ENCODE assay signal across 11 mouse cellular contexts in the genomic region with DNA sequence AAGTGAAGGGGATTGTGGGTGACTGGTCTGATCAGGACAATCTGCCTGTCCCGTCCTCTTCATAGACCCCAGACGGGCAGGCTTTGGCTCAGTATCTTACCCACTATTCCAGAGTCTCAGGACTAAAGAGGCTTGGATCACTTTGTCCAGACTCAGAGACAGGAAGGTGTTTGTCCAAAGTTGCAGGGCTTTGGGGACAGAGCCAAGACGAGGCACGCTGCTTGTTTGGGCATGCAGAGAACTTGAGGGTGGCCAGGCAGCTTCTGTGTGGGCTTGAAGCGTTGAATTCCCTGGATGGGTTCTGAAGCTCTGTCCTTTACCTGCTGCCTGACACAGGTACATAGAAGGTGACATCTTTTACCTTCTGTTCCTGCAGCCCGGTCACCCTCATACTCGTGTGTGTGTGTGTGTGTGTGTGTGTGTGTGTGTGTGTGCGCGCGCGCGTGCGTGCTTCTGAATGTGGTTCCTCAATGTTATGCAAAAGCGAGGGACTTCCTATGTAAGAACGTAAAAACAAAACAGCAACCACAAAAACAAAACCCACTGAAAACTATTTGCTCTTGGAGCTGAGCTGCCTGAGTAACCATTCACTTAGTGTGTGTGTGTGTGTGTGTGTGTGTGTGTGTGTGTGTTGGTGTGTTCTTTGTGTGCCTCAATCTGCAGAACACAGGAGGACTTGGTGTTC. TPM values are rescaled to one million over a fixed set of nuclear protein-coding genes. Genes with fewer than 3 reads are reported as not detected.
A peak's percentile ranks its signal among the peaks of the same experiment; 100 is the strongest.
DNase-seq lines count a peak whose midpoint lies in the region; ATAC-seq lines count a peak whose summit lies in the region.
"Had no signal": no experiment of that assay in that cellular context is flagged by ENCODE, and none has a peak within 500 bp of the region (broad histone marks: within the 10 kb centered on the region; RNA-seq: fewer than 3 reads in every experiment).

No protein-coding gene starts in this region.

- no peaks in the 10 kb centered on the region for H3K9me3 ChIP-seq in neural tube, embryonic 13.5 days
- H3K9me3 ChIP-seq in embryonic facial prominence, embryonic 14.5 days (ENCODE audit: control insufficient read depth, low read length) = no peaks in the 10 kb centered on the region
- H3K9me3 ChIP-seq: liver, embryonic 13.5 days had no signal

- no peak overlapping the region for H3K4me3 ChIP-seq in neural tube, embryonic 13.5 days
- H3K4me3 ChIP-seq in embryonic facial prominence, embryonic 14.5 days (ENCODE audit: low read depth, low read length) = no peak overlapping the region
- H3K4me3 ChIP-seq: liver, embryonic 13.5 days had no signal

- peak overlapping the region; percentile 83 for H3K27ac ChIP-seq in neural tube, embryonic 13.5 days (replicated peaks)
- no peak overlapping the region for H3K27ac ChIP-seq in embryonic facial prominence, embryonic 14.5 days (replicated peaks; ENCODE audit: low read depth, low read length)
- H3K27ac ChIP-seq: liver, embryonic 13.5 days had no signal

- DNase-seq in CD4-positive, CD25-positive, alpha-beta regulatory T cell, adult 2 months (ENCODE audit: low read depth, low spot score) = peak; percentile 47
- no peak for DNase-seq in neural tube, embryonic 10.5 days (ENCODE audit: extremely low spot score, low spot score)
- DNase-seq in embryonic facial prominence, embryonic 14.5 days (ENCODE audit: low spot score) = peak; percentile 29
- no peak for DNase-seq in kidney, adult 8-10 months
- no peak for DNase-seq in adrenal gland, postnatal 10 days
- DNase-seq: kidney, postnatal 14 days; liver, embryonic 13.5 days; retina, postnatal 1 day had no signal

- H3K9ac ChIP-seq in neural tube, embryonic 13.5 days = no peak overlapping the region
- no peak overlapping the region for H3K9ac ChIP-seq in embryonic facial prominence, embryonic 14.5 days (ENCODE audit: low read depth, low read length)
- H3K9ac ChIP-seq: liver, embryonic 13.5 days had no signal

- ATAC-seq in CD4-positive, CD25-positive, alpha-beta regulatory T cell, adult 4 months = no peak
- ATAC-seq in neural tube, embryonic 13.5 days (ENCODE audit: low read depth) = no peak
- no peak for ATAC-seq in embryonic facial prominence, embryonic 14.5 days (ENCODE audit: low read depth)
- ATAC-seq in monocyte, adult 5-6 weeks (replicated peaks; ENCODE audit: insufficient number of reproducible peaks, low FRiP score, low TSS enrichment, poor library complexity, severe bottlenecking) = 0 out of 2 replicates have a peak, but pooled peaks have one; percentile 7

- peaks cover 10% of the 10 kb centered on the region; the same call in 1 of the 2 replicates for H3K36me3 ChIP-seq in neural tube, embryonic 13.5 days
- H3K36me3 ChIP-seq in embryonic facial prominence, embryonic 14.5 days (ENCODE audit: control insufficient read depth, insufficient read depth, low read length) = no peaks in the 10 kb centered on the region
- H3K36me3 ChIP-seq: liver, embryonic 13.5 days had no signal

- no peaks in the 10 kb centered on the region for H3K27me3 ChIP-seq in neural tube, embryonic 13.5 days
- no peaks in the 10 kb centered on the region for H3K27me3 ChIP-seq in embryonic facial prominence, embryonic 14.5 days (replicated peaks; ENCODE audit: control insufficient read depth, insufficient read depth, low read length)
- H3K27me3 ChIP-seq: liver, embryonic 13.5 days had no signal

- peaks cover 40% of the 10 kb centered on the region for H3K4me1 ChIP-seq in neural tube, embryonic 13.5 days (replicated peaks)
- H3K4me1 ChIP-seq in embryonic facial prominence, embryonic 14.5 days (ENCODE audit: control insufficient read depth, insufficient read depth, low read length) = peaks cover 14% of the 10 kb centered on the region
- H3K4me1 ChIP-seq: liver, embryonic 13.5 days had no signal

- WGBS in neural tube, embryonic 13.5 days = 89% methylated on average over 15 of the region's 15 CpGs
- 83% methylated on average over 15 of the region's 15 CpGs for WGBS in embryonic facial prominence, embryonic 14.5 days

- H3K4me2 ChIP-seq in neural tube, embryonic 13.5 days = no peak overlapping the region
- no peak overlapping the region for H3K4me2 ChIP-seq in embryonic facial prominence, embryonic 14.5 days (ENCODE audit: low read depth, low read length)
- H3K4me2 ChIP-seq: liver, embryonic 13.5 days had no signal

RNA-seq across cellular contexts. Expression of a gene that starts 24.8 kb away (rescaled TPM):
- polyA plus RNA-seq in CD4-positive, CD25-positive, alpha-beta regulatory T cell, adult 4 months (2017; shearing (Covaris generic)) = not detected
- polyA plus RNA-seq in neural tube, embryonic 13.5 days (2015; fragmentation: Nextera tagmentation; extraction: Ambion mirVana) = 2.9 TPM in 2 replicates
- 2.2 and 4.6 TPM in 2 replicates for polyA plus RNA-seq in embryonic facial prominence, embryonic 14.5 days (2014; fragmentation: Nextera tagmentation; extraction: Ambion mirVana)
- not detected in 3 replicates for total RNA-seq in monocyte, adult 5-6 weeks (2017)
- total RNA-seq in adrenal gland, postnatal 10 days (2021) = under 1 TPM; 0.55 to 0.57 TPM
- polyA plus RNA-seq: liver, embryonic 13.5 days had no signal

RNA-seq across cellular contexts. Expression of a gene that starts 27.2 kb away (rescaled TPM):
- polyA plus RNA-seq in CD4-positive, CD25-positive, alpha-beta regulatory T cell, adult 4 months (2017; shearing (Covaris generic)) = 1 to 10 TPM; 2.9 to 4.1 TPM
- polyA plus RNA-seq in neural tube, embryonic 13.5 days (2015; fragmentation: Nextera tagmentation; extraction: Ambion mirVana) = 38.8 and 39.1 TPM in 2 replicates
- 37.7 and 41.1 TPM in 2 replicates for polyA plus RNA-seq in embryonic facial prominence, embryonic 14.5 days (2014; fragmentation: Nextera tagmentation; extraction: Ambion mirVana)
- total RNA-seq in monocyte, adult 5-6 weeks (2017) = 0.48 to 1.2 TPM in 2 of 3 replicates, not detected in the other
- total RNA-seq in adrenal gland, postnatal 10 days (2021) = 10 to 100 TPM; 61.1 to 63.0 TPM

RNA-seq across cellular contexts. Expression of a gene that starts 34.1 kb away (rescaled TPM):
- 1,000 to 10,000 TPM in 1 of 2 experiments, 100 to 1,000 TPM in 1; 937 to 1,379 TPM for polyA plus RNA-seq in CD4-positive, CD25-positive, alpha-beta regulatory T cell, adult 4 months (2017; shearing (Covaris generic))
- 821 and 850 TPM in 2 replicates for polyA plus RNA-seq in neural tube, embryonic 13.5 days (2015; fragmentation: Nextera tagmentation; extraction: Ambion mirVana)
- 1,079 and 1,191 TPM in 2 replicates for polyA plus RNA-seq in embryonic facial prominence, embryonic 14.5 days (2014; fragmentation: Nextera tagmentation; extraction: Ambion mirVana)
- total RNA-seq in monocyte, adult 5-6 weeks (2017) = 1,558 to 1,754 TPM (median 1,732 TPM) in 3 replicates
- total RNA-seq in adrenal gland, postnatal 10 days (2021) = 1,000 to 10,000 TPM; 1,144 to 1,253 TPM

Comparison
In these comparisons a context has a peak if more than half of its experiments do, and no peak if none do; other contexts are left out.
1. DNase-seq: peak in CD4-positive, CD25-positive, alpha-beta regulatory T cell, adult 2 months (single experiment) and embryonic facial prominence, embryonic 14.5 days (single experiment); none in neural tube, embryonic 10.5 days (single experiment), kidney, adult 8-10 months (0 of 2) and adrenal gland, postnatal 10 days (single experiment).